Mouse (Mus musculus) T-helper 2 cell (primary cell): Measurements from ENCODE around the gene Sspo.

ENCODE experiments used
- in situ Hi-C: fragments of 300-600 bp; cut with MboI, MseI; formaldehyde crosslinking; loops from one replicate; pipeline ENCODE4 v1.15.1; 2025; ENCODE audit warnings: high pct_unique_total_duplicates

The Sspo gene

GRCm38 (mm10) chr6:48435706-48436349 is 12.2 kb upstream of the Sspo start:
- in situ Hi-C loops = no loop called here

- in situ Hi-C loops = no loop called here
These were observed 10.2 kb upstream of the Sspo start for GRCm38 (mm10) chr6:48437679-48438376.

- in situ Hi-C loops = no loop called here
These were observed 9.4 kb upstream of the Sspo start for GRCm38 (mm10) chr6:48438475-48439125.

- in situ Hi-C loops = no loop called here
These were observed 8.4 kb upstream of the Sspo start for GRCm38 (mm10) chr6:48439654-48440053.

GRCm38 (mm10) chr6:48440306-48441014 is 7.6 kb upstream of the Sspo start:
- in situ Hi-C loops = no loop called here

- in situ Hi-C loops = no loop called here
These were observed 4.3 kb upstream of the Sspo start for GRCm38 (mm10) chr6:48443592-48444309.

- in situ Hi-C loops = no loop called here
These were observed 3.5 kb upstream of the Sspo start for GRCm38 (mm10) chr6:48444310-48445180.

- in situ Hi-C loops = no loop called here
These were observed 2.6 kb upstream of the Sspo start, which contains the start of gene Zfp467 for GRCm38 (mm10) chr6:48445181-48446101. Gene Zfp467 (minus strand): TSS chr6:48445825.

GRCm38 (mm10) chr6:48446256-48446655 is 1.8 kb upstream of the Sspo start:
- in situ Hi-C loops = no loop called here

GRCm38 (mm10) chr6:48446896-48447295 is 1.1 kb upstream of the Sspo start:
- in situ Hi-C loops = no loop called here

- in situ Hi-C loops = no loop called here
These were observed 498 bp downstream of the Sspo start for GRCm38 (mm10) chr6:48448527-48448926.

- in situ Hi-C loops = loop anchor here (25.0 kb wide), 1 partner anchor 1835 kb away; no protein-coding TSS in a partner anchor
These were observed 4.1 kb downstream of the Sspo start for GRCm38 (mm10) chr6:48452151-48452550.

GRCm38 (mm10) chr6:48452771-48453170 is 4.7 kb downstream of the Sspo start:
- in situ Hi-C loops = loop anchor here (25.0 kb wide), 1 partner anchor 1835 kb away; no protein-coding TSS in a partner anchor

GRCm38 (mm10) chr6:48464966-48465679 is 17.1 kb downstream of the Sspo start:
- in situ Hi-C loops = loop anchor here (25.0 kb wide), 1 partner anchor 1822 kb away; no protein-coding TSS in a partner anchor

GRCm38 (mm10) chr6:48466715-48467114 is 18.7 kb downstream of the Sspo start:
- in situ Hi-C loops = loop anchor here (25.0 kb wide), 1 partner anchor 1821 kb away; no protein-coding TSS in a partner anchor

GRCm38 (mm10) chr6:48467490-48467889 is 19.5 kb downstream of the Sspo start:
- in situ Hi-C loops = loop anchor here (25.0 kb wide), 1 partner anchor 1820 kb away; no protein-coding TSS in a partner anchor

- in situ Hi-C loops = loop anchor here (25.0 kb wide), 1 partner anchor 1817 kb away; no protein-coding TSS in a partner anchor
These were observed 22.7 kb downstream of the Sspo start for GRCm38 (mm10) chr6:48470739-48471138.

- in situ Hi-C loops = no loop called here
These were observed 30.4 kb downstream of the Sspo start for GRCm38 (mm10) chr6:48478446-48478845.
